Mouse (Mus musculus) MEL (cell line): ENCODE results near the gene Olfr1441.

Experiments used
- CTCF ChIP-seq, 3 experiments: IDR thresholded peaks in 2 of 3; conservative IDR thresholded peaks in 1 of 3; 2 replicates each; pipeline ENCODE4 v1.5.1; 2011 to 2012; ENCODE audit warnings: low read length in 3 of 3, low read depth in 2 of 3, mild to moderate bottlenecking in 2 of 3, improper control_type of control experiment in 1 of 3, inconsistent platforms in 1 of 3, mixed read lengths in 1 of 3, moderate library complexity in 1 of 3; ENCODE audit not compliant: control insufficient read depth in 1 of 3, insufficient read depth in 1 of 3, poor library complexity in 1 of 3, severe bottlenecking in 1 of 3
- ETS1 ChIP-seq: IDR thresholded peaks from 2 replicates; pipeline ENCODE4 v1.6.1; 2012; ENCODE audit warnings: low read depth, mild to moderate bottlenecking, inconsistent platforms, low read length, improper control_type of control experiment, moderate library complexity
- GABPA ChIP-seq: IDR thresholded peaks from 2 replicates; pipeline ENCODE4 v1.6.1; 2012; ENCODE audit warnings: low read depth, mild to moderate bottlenecking, inconsistent platforms, low read length, improper control_type of control experiment, moderate library complexity
- MAFK ChIP-seq: IDR thresholded peaks from 2 replicates; pipeline ENCODE4 v1.6.1; 2011; ENCODE audit warnings: low read depth, mild to moderate bottlenecking, low read length, improper control_type of control experiment, borderline replicate concordance
- MAX ChIP-seq: IDR thresholded peaks from 2 replicates; pipeline ENCODE4 v1.6.1; 2011; ENCODE audit warnings: low read length, improper control_type of control experiment
- MEF2A ChIP-seq: IDR thresholded peaks from 2 replicates; pipeline ENCODE4 v1.6.1; 2014; ENCODE audit warnings: low read depth, mild to moderate bottlenecking, inconsistent platforms, low read length, improper control_type of control experiment; ENCODE audit not compliant: poor library complexity, insufficient replicate concordance, severe bottlenecking; ENCODE audit errors: extremely low read depth
- POLR2A ChIP-seq, 2 experiments: IDR thresholded peaks; 2 replicates each; pipeline ENCODE4 v1.6.1; 2011 to 2012; ENCODE audit warnings: low read length in 2 of 2, mild to moderate bottlenecking in 2 of 2, control low read depth in 1 of 2, improper control_type of control experiment in 1 of 2, low read depth in 1 of 2, moderate library complexity in 1 of 2; ENCODE audit not compliant: control insufficient read depth in 1 of 2, insufficient read depth in 1 of 2, poor library complexity in 1 of 2
- POLR2AphosphoS2 ChIP-seq: IDR thresholded peaks from 2 replicates; pipeline ENCODE4 v1.6.1; 2011; ENCODE audit warnings: low read length, improper control_type of control experiment
- RAD21 ChIP-seq: IDR thresholded peaks from 2 replicates; pipeline ENCODE4 v1.6.1; 2011; ENCODE audit warnings: mild to moderate bottlenecking, low read depth, low read length, improper control_type of control experiment
- RCOR1 ChIP-seq: IDR thresholded peaks from 2 replicates; pipeline ENCODE4 v1.6.1; 2012; ENCODE audit warnings: low read depth, mild to moderate bottlenecking, inconsistent platforms, low read length, improper control_type of control experiment
- TCF12 ChIP-seq: IDR thresholded peaks from 2 replicates; pipeline ENCODE4 v1.6.1; 2014; ENCODE audit warnings: low read depth, mild to moderate bottlenecking, inconsistent platforms, low read length, improper control_type of control experiment, moderate library complexity
- UBTF ChIP-seq: IDR thresholded peaks from 2 replicates; pipeline ENCODE4 v1.6.1; 2012; ENCODE audit warnings: low read depth, mild to moderate bottlenecking, inconsistent platforms, low read length, improper control_type of control experiment, moderate library complexity, borderline replicate concordance; ENCODE audit not compliant: insufficient read depth
- USF1 ChIP-seq: IDR thresholded peaks from 2 replicates; pipeline ENCODE4 v1.6.1; 2014; ENCODE audit warnings: low read depth, mild to moderate bottlenecking, inconsistent platforms, low read length, improper control_type of control experiment, moderate library complexity
- ZMIZ1 ChIP-seq: IDR thresholded peaks from 2 replicates; pipeline ENCODE4 v1.6.1; 2012; ENCODE audit warnings: low read depth, mild to moderate bottlenecking, inconsistent platforms, low read length, improper control_type of control experiment, moderate library complexity

DNA sequence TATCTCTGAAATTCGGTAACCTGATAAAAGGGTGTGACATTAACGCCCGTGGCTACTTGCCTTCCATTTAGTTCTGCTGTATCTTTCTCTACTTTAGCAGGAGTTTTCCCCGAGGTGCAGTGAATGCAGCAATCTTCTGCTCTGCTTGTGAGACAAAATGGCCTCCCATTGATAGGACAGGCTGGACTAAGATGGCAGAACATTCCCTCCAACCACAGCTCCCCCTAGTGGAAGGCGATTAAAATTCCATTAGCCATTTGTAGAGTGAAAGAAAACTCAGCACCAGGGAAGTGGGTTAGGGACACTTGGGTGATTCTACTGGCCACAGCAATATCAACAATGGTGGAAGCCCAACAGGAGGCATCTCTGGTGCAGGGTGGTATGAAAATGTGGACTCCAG is 50.2 kb downstream of the Olfr1441 start:
- no peak for TF ChIP-seq POLR2A (IDR thresholded peaks at IDR 0.05; ENCODE audit: control insufficient read depth in 1 of 2, insufficient read depth in 1 of 2, low read depth in 1 of 2, low read length in 2 of 2, poor library complexity in 1 of 2)
- no peak for TF ChIP-seq TCF12
- TF ChIP-seq CTCF (IDR thresholded peaks at IDR 0.05 in 2 of 3, conservative IDR thresholded peaks at IDR 0.05 in 1 of 3; ENCODE audit: control insufficient read depth in 1 of 3, insufficient read depth in 1 of 3, low read depth in 2 of 3, low read length in 3 of 3, poor library complexity in 1 of 3, severe bottlenecking in 1 of 3), result peak; percentile 35 to 70 (median 67); a peak in 5 of 6 replicates
- TF ChIP-seq RAD21, result no peak; the same call in 1 of the 2 replicates
- no peak for TF ChIP-seq MAFK
- TF ChIP-seq ZMIZ1, result no peak
- no peak for TF ChIP-seq USF1
- no peak for TF ChIP-seq POLR2AphosphoS2
- TF ChIP-seq UBTF, result no peak
- TF ChIP-seq MAX, result no peak
- no peak for TF ChIP-seq RCOR1
- TF ChIP-seq MEF2A, result no peak
- TF ChIP-seq ETS1, result no peak
- no peak for TF ChIP-seq GABPA
